Mouse (Mus musculus) left cerebral cortex, adult 9 months (tissue): ENCODE results near the gene Hexim2.

ENCODE experiments used
- DNase-seq, 2 experiments: peaks; one replicate each; pipeline ENCODE4 v3.0.0; 2022; ENCODE audit warnings: low spot score in 2 of 2

Hexim2 gene

GRCm38 (mm10) chr11:103131701-103132575, at the start of gene Hexim2:
Hexim2 (plus strand) TSS chr11:103132429.
- peak in 1 of 2 experiments; percentile 63 for DNase-seq

GRCm38 (mm10) chr11:103093306-103093705, 38.9 kb upstream of the Hexim2 start:
- DNase-seq, result no peak

GRCm38 (mm10) chr11:103093862-103094833, 38.1 kb upstream of the Hexim2 start:
- DNase-seq, result no peak

GRCm38 (mm10) chr11:103095107-103095670, 37.0 kb upstream of the Hexim2 start:
- DNase-seq, result no peak

- no peak for DNase-seq
Measured at GRCm38 (mm10) chr11:103095801-103096200, 36.4 kb upstream of the Hexim2 start.

- no peak for DNase-seq
Measured at GRCm38 (mm10) chr11:103096979-103097894, 35.0 kb upstream of the Hexim2 start.

GRCm38 (mm10) chr11:103098531-103099190, 33.6 kb upstream of the Hexim2 start:
- no peak for DNase-seq

GRCm38 (mm10) chr11:103099352-103099940, 32.8 kb upstream of the Hexim2 start:
- no peak for DNase-seq

- DNase-seq, result no peak
Measured at GRCm38 (mm10) chr11:103100361-103100760, 31.9 kb upstream of the Hexim2 start.

GRCm38 (mm10) chr11:103101481-103101865, 30.8 kb upstream of the Hexim2 start, which contains the start of the genes Plcd3 and Acbd4:
Plcd3 (minus strand) TSS chr11:103101658.
Acbd4 (plus strand) TSS chr11:103101682.
- DNase-seq, result peak in 1 of 2 experiments; percentile 73

- peak in 1 of 2 experiments; percentile 81 for DNase-seq
Measured at GRCm38 (mm10) chr11:103101866-103102501, 30.2 kb upstream of the Hexim2 start.

- DNase-seq, result peak; percentile 92 to 97
Measured at GRCm38 (mm10) chr11:103102725-103103349, 29.4 kb upstream of the Hexim2 start.

- DNase-seq, result no peak
Measured at GRCm38 (mm10) chr11:103103621-103104020, 28.6 kb upstream of the Hexim2 start.

- DNase-seq, result no peak
Measured at GRCm38 (mm10) chr11:103104469-103104868, 27.8 kb upstream of the Hexim2 start.

GRCm38 (mm10) chr11:103105180-103105725, 27.0 kb upstream of the Hexim2 start:
- DNase-seq, result no peak

- DNase-seq, result no peak
Measured at GRCm38 (mm10) chr11:103105810-103106209, 26.4 kb upstream of the Hexim2 start.

- DNase-seq, result no peak
Measured at GRCm38 (mm10) chr11:103106386-103106785, 25.8 kb upstream of the Hexim2 start.

- DNase-seq, result no peak
Measured at GRCm38 (mm10) chr11:103111301-103111700, 20.9 kb upstream of the Hexim2 start.
